Mouse (Mus musculus): ENCODE data around the gene Zc3h7a. TPM values are rescaled to one million over a fixed set of nuclear protein-coding genes. Genes with fewer than 3 reads are reported as not detected.
"Not testable (repeated sequence)": the region's sequence is repeated elsewhere in the genome, so short reads cannot be mapped to it uniquely, and the experiment has no call there.

Zc3h7a gene
- 10 to 100 TPM; 66.6 to 79.4 TPM for total RNA-seq (2021)
- long read RNA-seq, partial matches to known transcripts, result 4 of 23 reads
- long read RNA-seq, other reads (novel, unspliced or antisense), result 17 of 23 reads

- peak; percentile 87 to 92 for DNase-seq (ENCODE audit: low spot score in 2 of 2)
Observed at GRCm38 (mm10) chr16:11176208-11176883, at the start of gene Zc3h7a. TSS of gene Zc3h7a (minus strand) at chr16:11176393.

- no peak for DNase-seq (ENCODE audit: low spot score in 2 of 2)
Observed at GRCm38 (mm10) chr16:11217801-11218200, 41.6 kb upstream of the Zc3h7a start.

GRCm38 (mm10) chr16:11203600-11204390, 27.6 kb upstream of the Zc3h7a start:
- DNase-seq (ENCODE audit: low spot score in 2 of 2), result no peak

GRCm38 (mm10) chr16:11202571-11203554, 26.7 kb upstream of the Zc3h7a start, which contains the start of gene Rsl1d1:
TSS of gene Rsl1d1 (minus strand) at chr16:11203331.
- peak; percentile 89 to 90 for DNase-seq (ENCODE audit: low spot score in 2 of 2)

GRCm38 (mm10) chr16:11201740-11202394, 25.7 kb upstream of the Zc3h7a start:
- DNase-seq (ENCODE audit: low spot score in 2 of 2), result no peak

GRCm38 (mm10) chr16:11200247-11200646, 24.1 kb upstream of the Zc3h7a start:
- no peak for DNase-seq (ENCODE audit: low spot score in 2 of 2)

- no peak for DNase-seq (ENCODE audit: low spot score in 2 of 2)
Observed at GRCm38 (mm10) chr16:11198467-11198866, 22.3 kb upstream of the Zc3h7a start.

GRCm38 (mm10) chr16:11197052-11197451, 20.9 kb upstream of the Zc3h7a start:
- no peak for DNase-seq (ENCODE audit: low spot score in 2 of 2)

- DNase-seq (ENCODE audit: low spot score in 2 of 2), result no peak
Observed at GRCm38 (mm10) chr16:11193231-11193630, 17.0 kb upstream of the Zc3h7a start.

- DNase-seq (ENCODE audit: low spot score in 2 of 2), result no peak
Observed at GRCm38 (mm10) chr16:11190150-11190549, 14.0 kb upstream of the Zc3h7a start.

- no peak for DNase-seq (ENCODE audit: low spot score in 2 of 2)
Observed at GRCm38 (mm10) chr16:11177404-11177803, 1.2 kb upstream of the Zc3h7a start.

GRCm38 (mm10) chr16:11176884-11177244, 671 bp upstream of the Zc3h7a start:
- DNase-seq (ENCODE audit: low spot score in 2 of 2), result no peak

GRCm38 (mm10) chr16:11175489-11176207, 545 bp downstream of the Zc3h7a start:
- peak in 1 of 2 experiments; percentile 57 for DNase-seq (ENCODE audit: low spot score in 2 of 2)

GRCm38 (mm10) chr16:11175100-11175488, 1.1 kb downstream of the Zc3h7a start:
- DNase-seq (ENCODE audit: low spot score in 2 of 2), result no peak

GRCm38 (mm10) chr16:11174671-11175081, 1.5 kb downstream of the Zc3h7a start:
- DNase-seq (ENCODE audit: low spot score in 2 of 2), result peak; percentile 49 to 62

- DNase-seq (ENCODE audit: low spot score in 2 of 2), result no peak
Observed at GRCm38 (mm10) chr16:11171679-11172078, 4.5 kb downstream of the Zc3h7a start.

GRCm38 (mm10) chr16:11166431-11166830, 9.8 kb downstream of the Zc3h7a start:
- DNase-seq (ENCODE audit: low spot score in 2 of 2), result no peak

- DNase-seq (ENCODE audit: low spot score in 2 of 2), result no peak
Observed at GRCm38 (mm10) chr16:11164695-11165255, 11.4 kb downstream of the Zc3h7a start.

- DNase-seq (ENCODE audit: low spot score in 2 of 2), result not testable (repeated sequence)
Observed at GRCm38 (mm10) chr16:11157721-11158120, 18.5 kb downstream of the Zc3h7a start.

GRCm38 (mm10) chr16:11154500-11154899, 21.7 kb downstream of the Zc3h7a start:
- no peak for DNase-seq (ENCODE audit: low spot score in 2 of 2)
